Mouse (Mus musculus) kidney, embryonic 14.5 days (tissue): ENCODE data around the gene Stxbp5. TPM values are rescaled to one million over a fixed set of nuclear protein-coding genes. Genes with fewer than 3 reads are reported as not detected.
A peak's percentile ranks its signal among the peaks of the same experiment; 100 is the strongest.

Experiments
- ATAC-seq: fragments of 200-750 bp; cut with Nextera tagmentation; 2 replicates; pipeline ENCODE4 v1.8.0; 2017; ENCODE audit warnings: moderate number of reproducible peaks, mild to moderate bottlenecking, moderate TSS enrichment, moderate library complexity; ENCODE audit not compliant: low FRiP score, low TSS enrichment
- H3K27ac ChIP-seq: fragments of 300-500 bp; sonication (generic); 2 replicates; pipeline ENCODE4 v1.5.1; 2014; ENCODE audit warnings: low read depth, mild to moderate bottlenecking, low read length, moderate library complexity, mixed read lengths
- H3K27me3 ChIP-seq: fragments of 300-500 bp; sonication (generic); 2 replicates; pipeline ENCODE4 v1.6.1; 2014; ENCODE audit warnings: mild to moderate bottlenecking, low read length; ENCODE audit not compliant: control insufficient read depth, insufficient read depth
- H3K36me3 ChIP-seq: fragments of 300-500 bp; sonication (generic); 2 replicates; pipeline ENCODE4 v1.6.1; 2014; ENCODE audit warnings: low read length, mixed read lengths; ENCODE audit not compliant: control insufficient read depth, insufficient read depth
- H3K4me1 ChIP-seq: fragments of 300-500 bp; sonication (generic); 2 replicates; pipeline ENCODE4 v1.6.1; 2014; ENCODE audit warnings: low read length, mixed read lengths; ENCODE audit not compliant: control insufficient read depth, insufficient read depth
- H3K4me2 ChIP-seq: fragments of 300-500 bp; sonication (generic); replicated peaks from 2 replicates; pipeline ENCODE4 v1.6.1; 2014; ENCODE audit warnings: low read depth, mild to moderate bottlenecking, low read length
- H3K4me3 ChIP-seq: fragments of 300-500 bp; sonication (generic); 2 replicates; pipeline ENCODE4 v1.5.1; 2014; ENCODE audit warnings: mild to moderate bottlenecking, low read length
- H3K9ac ChIP-seq: fragments of 300-500 bp; sonication (generic); 2 replicates; pipeline ENCODE4 v1.6.1; 2014; ENCODE audit warnings: low read depth, mild to moderate bottlenecking, low read length, moderate library complexity
- H3K9me3 ChIP-seq: fragments of 300-500 bp; sonication (generic); 2 replicates; pipeline ENCODE4 v1.6.1; 2016; ENCODE audit warnings: low read length; ENCODE audit not compliant: control insufficient read depth
- WGBS: fragments of 180-500 bp; shearing (Covaris S2); extraction: QIAGEN DNeasy Blood & Tissue Kit; methylation state at CpG from one replicate; pipeline ENCODE4 v1.1.7; 2014; 5-methylcytosine and 5-hydroxymethylcytosine counted together
- polyA plus RNA-seq: library from polyadenylated mRNA; unstranded; fragments of >200 nt; fragmentation: Nextera tagmentation; extraction: Ambion mirVana; gene quantifications from 2 replicates; pipeline ENCODE4 v1.2.1, GENCODE M21; 2014

Stxbp5 gene
- 4.1 and 6.9 TPM in 2 replicates for polyA plus RNA-seq

GRCm38 (mm10) chr10:9901071-9901696, at the start of gene Stxbp5:
Stxbp5 (minus strand) TSS chr10:9901079.
- Histone ChIP-seq H3K4me3 (peak within 1 kb of the TSS; percentile 53), H3K4me1 (peaks cover 9% of the 10 kb centered on the region; the same call in 1 of the 2 replicates), H3K9ac (peak within 1 kb of the TSS; percentile 88), H3K27ac (peak within 1 kb of the TSS; percentile 63; the same call in 1 of the 2 replicates), H3K9me3 (no peaks in the 10 kb centered on the region), H3K36me3 (no peaks in the 10 kb centered on the region), H3K4me2 (peak within 1 kb of the TSS; percentile 77), H3K27me3 (no peaks in the 10 kb centered on the region)
- under 1% methylated on average over 50 of the region's 52 CpGs for WGBS
- ATAC-seq: peak; percentile 82

GRCm38 (mm10) chr10:9912395-9912794, 11.5 kb upstream of the Stxbp5 start:
- no peak for ATAC-seq
- no peaks in the 10 kb centered on the region for H3K27me3 ChIP-seq
- H3K4me3 ChIP-seq: no peak overlapping the region
- no peaks in the 10 kb centered on the region for H3K9me3 ChIP-seq
- 88% methylated on average over 5 of the region's 5 CpGs for WGBS
- H3K4me1 ChIP-seq: no peaks in the 10 kb centered on the region
- H3K36me3 ChIP-seq: no peaks in the 10 kb centered on the region
- H3K4me2 ChIP-seq: no peak overlapping the region
- no peak overlapping the region for H3K9ac ChIP-seq
- no peak overlapping the region for H3K27ac ChIP-seq

- Histone ChIP-seq H3K9me3 (no peaks in the 10 kb centered on the region), H3K27me3 (no peaks in the 10 kb centered on the region), H3K27ac (no peak overlapping the region), H3K4me3 (no peak overlapping the region), H3K4me2 (no peak overlapping the region), H3K36me3 (no peaks in the 10 kb centered on the region), H3K9ac (no peak overlapping the region), H3K4me1 (peaks cover 4% of the 10 kb centered on the region; the same call in 1 of the 2 replicates)
- 82% methylated on average over 8 of the region's 8 CpGs for WGBS
- no peak for ATAC-seq
Observed at GRCm38 (mm10) chr10:9907919-9908502, 7.1 kb upstream of the Stxbp5 start.

- H3K36me3 ChIP-seq: no peaks in the 10 kb centered on the region
- no peak overlapping the region for H3K4me2 ChIP-seq
- no peak overlapping the region for H3K27ac ChIP-seq
- no peaks in the 10 kb centered on the region for H3K9me3 ChIP-seq
- no peaks in the 10 kb centered on the region for H3K27me3 ChIP-seq
- H3K4me1 ChIP-seq: peaks cover 4% of the 10 kb centered on the region; the same call in 1 of the 2 replicates
- 89% methylated on average over 2 of the region's 2 CpGs for WGBS
- no peak overlapping the region for H3K9ac ChIP-seq
- no peak for ATAC-seq
- H3K4me3 ChIP-seq: no peak overlapping the region
Observed at GRCm38 (mm10) chr10:9907519-9907918, 6.6 kb upstream of the Stxbp5 start.

- no peak overlapping the region for H3K9ac ChIP-seq
- peak; percentile 33; the same call in 1 of the 2 replicates for ATAC-seq
- peaks cover 4% of the 10 kb centered on the region; the same call in 1 of the 2 replicates for H3K4me1 ChIP-seq
- no peaks in the 10 kb centered on the region for H3K9me3 ChIP-seq
- no peak overlapping the region for H3K4me2 ChIP-seq
- H3K4me3 ChIP-seq: no peak overlapping the region
- no peak overlapping the region for H3K27ac ChIP-seq
- WGBS: 36% methylated on average over 3 of the region's 3 CpGs
- H3K36me3 ChIP-seq: no peaks in the 10 kb centered on the region
- no peaks in the 10 kb centered on the region for H3K27me3 ChIP-seq
Observed at GRCm38 (mm10) chr10:9906185-9906584, 5.3 kb upstream of the Stxbp5 start.

- H3K27ac ChIP-seq: no peak overlapping the region
- H3K4me3 ChIP-seq: peak overlapping the region; percentile 53
- H3K4me2 ChIP-seq: peak overlapping the region; percentile 77
- peak; percentile 91 for ATAC-seq
- no peaks in the 10 kb centered on the region for H3K27me3 ChIP-seq
- 0% methylated on average over 16 of the region's 16 CpGs for WGBS
- H3K36me3 ChIP-seq: no peaks in the 10 kb centered on the region
- H3K9me3 ChIP-seq: no peaks in the 10 kb centered on the region
- peaks cover 9% of the 10 kb centered on the region; the same call in 1 of the 2 replicates for H3K4me1 ChIP-seq
- no peak overlapping the region for H3K9ac ChIP-seq
Observed at GRCm38 (mm10) chr10:9901697-9902239, 889 bp upstream of the Stxbp5 start.

- H3K9me3 ChIP-seq: no peaks in the 10 kb centered on the region
- no peaks in the 10 kb centered on the region for H3K27me3 ChIP-seq
- H3K4me2 ChIP-seq: peak overlapping the region; percentile 77
- H3K4me1 ChIP-seq: peaks cover 6% of the 10 kb centered on the region; the same call in 1 of the 2 replicates
- no peaks in the 10 kb centered on the region for H3K36me3 ChIP-seq
- H3K4me3 ChIP-seq: peak overlapping the region; percentile 53
- WGBS: under 1% methylated on average over 69 of the region's 81 CpGs
- H3K27ac ChIP-seq: peak overlapping the region; percentile 63; the same call in 1 of the 2 replicates
- peak overlapping the region; percentile 88 for H3K9ac ChIP-seq
- ATAC-seq: peak; percentile 59
Observed at GRCm38 (mm10) chr10:9900315-9901070, 386 bp downstream of the Stxbp5 start.

- Histone ChIP-seq H3K4me3 (peak overlapping the region; percentile 53), H3K27me3 (no peaks in the 10 kb centered on the region), H3K4me2 (peak overlapping the region; percentile 77), H3K27ac (no peak overlapping the region), H3K9ac (peak overlapping the region; percentile 88), H3K4me1 (peaks cover 6% of the 10 kb centered on the region; the same call in 1 of the 2 replicates), H3K36me3 (no peaks in the 10 kb centered on the region), H3K9me3 (no peaks in the 10 kb centered on the region)
- ATAC-seq: no peak
- WGBS: 2% methylated on average over 15 of the region's 15 CpGs
Observed at GRCm38 (mm10) chr10:9899816-9900215, 1.1 kb downstream of the Stxbp5 start.
